Mouse (Mus musculus) G1E (cell line): ENCODE results near the gene Cobll1.

ENCODE experiments used
- CTCF ChIP-seq: IDR thresholded peaks from 2 replicates; pipeline ENCODE4 v1.5.1; 2012; ENCODE audit warnings: low read depth, low read length, inconsistent platforms, mixed read lengths
- GATA1 ChIP-seq: IDR thresholded peaks from 2 replicates; pipeline ENCODE4 v1.6.1; 2012; ENCODE audit warnings: borderline replicate concordance, low read length, inconsistent platforms, mixed read lengths
- POLR2AphosphoS5 ChIP-seq: IDR thresholded peaks from 2 replicates; pipeline ENCODE4 v1.6.1; 2012; ENCODE audit warnings: low read depth, low read length, inconsistent platforms; ENCODE audit not compliant: insufficient replicate concordance

- TF ChIP-seq CTCF (no peak), GATA1 (no peak), POLR2AphosphoS5 (no peak)
Observed at GRCm38 (mm10) chr2:65163990-65164389, 75.2 kb downstream of the Cobll1 start.
